9 mouse cellular contexts compared by ENCODE assay signal in genomic region chr2:177206341-177206740, GRCm38 (mm10). TPM values are rescaled to one million over a fixed set of nuclear protein-coding genes. Genes with fewer than 3 reads are reported as not detected.
DNase-seq lines count a peak whose midpoint lies in the region; ATAC-seq lines count a peak whose summit lies in the region.
"Not testable (repeated sequence)": the region's sequence is repeated elsewhere in the genome, so short reads cannot be mapped to it uniquely, and the experiment has no call there.
"Had no signal": no experiment of that assay in that cellular context is flagged by ENCODE, and none has a peak within 500 bp of the region (broad histone marks: within the 10 kb centered on the region; RNA-seq: fewer than 3 reads in every experiment).

TSS of gene Gm14410 (minus strand) at chr2:177206421.

- not testable (repeated sequence) for ATAC-seq in hindbrain, embryonic 15.5 days (ENCODE audit: low FRiP score, low read depth); liver, embryonic 16.5 days (ENCODE audit: low read depth); neural tube, embryonic 11.5 days (ENCODE audit: insufficient read depth, low FRiP score, low TSS enrichment)

- not testable (repeated sequence) for H3K9me3 ChIP-seq in embryonic facial prominence, embryonic 10.5 days; hindbrain, embryonic 15.5 days; liver, embryonic 16.5 days (replicated peaks; ENCODE audit: control insufficient read depth, low read length); neural tube, embryonic 11.5 days (ENCODE audit: control insufficient read depth, low read length)

- H3K4me3 ChIP-seq in embryonic facial prominence, embryonic 10.5 days = peak within 1 kb of the TSS; percentile 53
- peak within 1 kb of the TSS; percentile 40 for H3K4me3 ChIP-seq in hindbrain, embryonic 15.5 days
- peak within 1 kb of the TSS; percentile 47 for H3K4me3 ChIP-seq in liver, embryonic 16.5 days (ENCODE audit: low read depth, low read length)
- peak within 1 kb of the TSS; percentile 28 for H3K4me3 ChIP-seq in neural tube, embryonic 11.5 days (ENCODE audit: low read depth, low read length)

- not testable (repeated sequence) for H3K36me3 ChIP-seq in embryonic facial prominence, embryonic 10.5 days (replicated peaks); hindbrain, embryonic 15.5 days; liver, embryonic 16.5 days (ENCODE audit: control insufficient read depth, insufficient read depth); neural tube, embryonic 11.5 days (ENCODE audit: control insufficient read depth, insufficient read depth, low read length)

- under 1% methylated on average over 6 of the region's 6 CpGs for WGBS in embryonic facial prominence, embryonic 10.5 days
- 0% methylated on average over 5 of the region's 6 CpGs for WGBS in hindbrain, embryonic 15.5 days
- WGBS in liver, embryonic 16.5 days (ENCODE audit: insufficient replicate concordance) = 0% methylated on average over 4 of the region's 6 CpGs
- WGBS in neural tube, embryonic 11.5 days = 3% methylated on average over 4 of the region's 6 CpGs

- H3K4me1 ChIP-seq in embryonic facial prominence, embryonic 10.5 days; hindbrain, embryonic 15.5 days (replicated peaks); liver, embryonic 16.5 days (ENCODE audit: control insufficient read depth, low read depth, low read length); neural tube, embryonic 11.5 days (ENCODE audit: control insufficient read depth, insufficient read depth, low read length): not testable (repeated sequence)

- H3K9ac ChIP-seq in hindbrain, embryonic 15.5 days = 0 out of 2 replicates have a peak within 1 kb of the TSS, but pooled peaks have one; percentile 29
- not testable (repeated sequence) for H3K9ac ChIP-seq in liver, embryonic 16.5 days (ENCODE audit: low read depth, low read length); neural tube, embryonic 11.5 days (ENCODE audit: low read length)

- H3K27me3 ChIP-seq in embryonic facial prominence, embryonic 10.5 days (replicated peaks; ENCODE audit: low read depth, poor library complexity, severe bottlenecking); hindbrain, embryonic 15.5 days; liver, embryonic 16.5 days (ENCODE audit: control insufficient read depth, insufficient read depth, low read depth, low read length); neural tube, embryonic 11.5 days (ENCODE audit: control insufficient read depth, insufficient read depth, low read length): not testable (repeated sequence)

- H3K27ac ChIP-seq in embryonic facial prominence, embryonic 10.5 days (replicated peaks); hindbrain, embryonic 15.5 days (replicated peaks); liver, embryonic 16.5 days (ENCODE audit: low read length); neural tube, embryonic 11.5 days (ENCODE audit: low read depth, low read length): not testable (repeated sequence)

- DNase-seq in T-cell, adult 2 months (ENCODE audit: low spot score) = peak; percentile 64
- DNase-seq in embryonic facial prominence, embryonic 10.5 days (ENCODE audit: low spot score); neural tube, embryonic 11.5 days (ENCODE audit: low spot score): not testable (repeated sequence)
- peak; percentile 23 to 69 for DNase-seq in gastrocnemius, postnatal 4 days (ENCODE audit: low spot score in 2 of 2)
- peak; percentile 94 for DNase-seq in layer of hippocampus, adult 9-11 months
- DNase-seq in testis, postnatal 10 days (ENCODE audit: low spot score) = peak; percentile 67

- H3K4me2 ChIP-seq in hindbrain, embryonic 15.5 days = peak within 1 kb of the TSS; percentile 42
- H3K4me2 ChIP-seq in liver, embryonic 16.5 days (ENCODE audit: low read depth, low read length); neural tube, embryonic 11.5 days (ENCODE audit: low read depth): not testable (repeated sequence)

RNA-seq across cellular contexts. Expression of gene Gm14410, which starts in this region (rescaled TPM):
- polyA plus RNA-seq in embryonic facial prominence, embryonic 10.5 days (2016; fragmentation: Nextera tagmentation; extraction: Ambion mirVana) = 29.0 and 34.7 TPM in 2 replicates
- 10 to 100 TPM; 16.3 to 24.9 TPM for total RNA-seq in gastrocnemius, postnatal 4 days (2021)
- 32.9 and 36.4 TPM in 2 replicates for polyA plus RNA-seq in hindbrain, embryonic 15.5 days (2015; fragmentation: Nextera tagmentation; extraction: Ambion mirVana)
- polyA plus RNA-seq in liver, embryonic 16.5 days (2015; fragmentation: Nextera tagmentation; extraction: Ambion mirVana) = 3.4 and 3.6 TPM in 2 replicates
- polyA plus RNA-seq in neural tube, embryonic 11.5 days (2014; fragmentation: Nextera tagmentation; extraction: Ambion mirVana) = 22.8 and 28.3 TPM in 2 replicates
- polyA plus RNA-seq: erythroblast, embryonic 14.5 days had no signal
